Mouse (Mus musculus): ENCODE results near the gene Afap1. TPM values are rescaled to one million over a fixed set of nuclear protein-coding genes. Genes with fewer than 3 reads are reported as not detected.

Gene Afap1
- polyA plus RNA-seq, 1 experiment, result 71.8 TPM

- H3K4me3 ChIP-seq (ENCODE audit: insufficient read depth, low read length), result peak overlapping the region; percentile 88
- H3K4me1 ChIP-seq (ENCODE audit: control insufficient read depth, insufficient read depth, low read length), result peaks cover 11% of the 10 kb centered on the region
- peak overlapping the region; percentile 73 for H3K27ac ChIP-seq (ENCODE audit: insufficient read depth, low read length)
- TF ChIP-seq POLR2A (IDR thresholded peaks at IDR 0.05; ENCODE audit: low read depth, low read length) (no peak; the same call in 1 of the 2 replicates), CTCF (IDR thresholded peaks at IDR 0.05; ENCODE audit: borderline replicate concordance, insufficient read depth, low read length) (no peak)
Measured at GRCm38 (mm10) chr5:35894295-35895047, 1.4 kb downstream of the Afap1 start.

GRCm38 (mm10) chr5:35895926-35896325, 2.8 kb downstream of the Afap1 start:
- Histone ChIP-seq H3K4me1 (ENCODE audit: control insufficient read depth, insufficient read depth, low read length) (peaks cover 19% of the 10 kb centered on the region), H3K4me3 (ENCODE audit: insufficient read depth, low read length) (no peak overlapping the region), H3K27ac (ENCODE audit: insufficient read depth, low read length) (peak overlapping the region; percentile 24; the same call in 1 of the 2 replicates)
- TF ChIP-seq CTCF (IDR thresholded peaks at IDR 0.05; ENCODE audit: borderline replicate concordance, insufficient read depth, low read length) (no peak), POLR2A (IDR thresholded peaks at IDR 0.05; ENCODE audit: low read depth, low read length) (no peak)

GRCm38 (mm10) chr5:35896556-35896955, 3.4 kb downstream of the Afap1 start:
- H3K4me3 ChIP-seq (ENCODE audit: insufficient read depth, low read length), result no peak overlapping the region
- TF ChIP-seq POLR2A (IDR thresholded peaks at IDR 0.05; ENCODE audit: low read depth, low read length), result no peak
- TF ChIP-seq CTCF (IDR thresholded peaks at IDR 0.05; ENCODE audit: borderline replicate concordance, insufficient read depth, low read length), result no peak
- no peak overlapping the region for H3K27ac ChIP-seq (ENCODE audit: insufficient read depth, low read length)
- peaks cover 24% of the 10 kb centered on the region for H3K4me1 ChIP-seq (ENCODE audit: control insufficient read depth, insufficient read depth, low read length)

GRCm38 (mm10) chr5:35897147-35897546, 4.0 kb downstream of the Afap1 start:
- peaks cover 24% of the 10 kb centered on the region for H3K4me1 ChIP-seq (ENCODE audit: control insufficient read depth, insufficient read depth, low read length)
- no peak for TF ChIP-seq CTCF (IDR thresholded peaks at IDR 0.05; ENCODE audit: borderline replicate concordance, insufficient read depth, low read length)
- no peak for TF ChIP-seq POLR2A (IDR thresholded peaks at IDR 0.05; ENCODE audit: low read depth, low read length)
- H3K4me3 ChIP-seq (ENCODE audit: insufficient read depth, low read length), result no peak overlapping the region
- no peak overlapping the region for H3K27ac ChIP-seq (ENCODE audit: insufficient read depth, low read length)

- Histone ChIP-seq H3K27ac (ENCODE audit: insufficient read depth, low read length) (no peak overlapping the region), H3K4me1 (ENCODE audit: control insufficient read depth, insufficient read depth, low read length) (peaks cover 22% of the 10 kb centered on the region)
Measured at GRCm38 (mm10) chr5:35898114-35898513, 5.0 kb downstream of the Afap1 start.

GRCm38 (mm10) chr5:35898994-35899393, 5.9 kb downstream of the Afap1 start:
- Histone ChIP-seq H3K27ac (ENCODE audit: insufficient read depth, low read length) (no peak overlapping the region), H3K4me3 (ENCODE audit: insufficient read depth, low read length) (no peak overlapping the region), H3K4me1 (ENCODE audit: control insufficient read depth, insufficient read depth, low read length) (peaks cover 28% of the 10 kb centered on the region)
- TF ChIP-seq CTCF (IDR thresholded peaks at IDR 0.05; ENCODE audit: borderline replicate concordance, insufficient read depth, low read length), result no peak
- TF ChIP-seq POLR2A (IDR thresholded peaks at IDR 0.05; ENCODE audit: low read depth, low read length), result no peak

More at GRCm38 (mm10) chr5:35898114-35898513, 5.0 kb downstream of the Afap1 start:
- TF ChIP-seq POLR2A (IDR thresholded peaks at IDR 0.05; ENCODE audit: low read depth, low read length), result no peak
- no peak for TF ChIP-seq CTCF (IDR thresholded peaks at IDR 0.05; ENCODE audit: borderline replicate concordance, insufficient read depth, low read length)
- no peak overlapping the region for H3K4me3 ChIP-seq (ENCODE audit: insufficient read depth, low read length)

GRCm38 (mm10) chr5:35900401-35901225, 7.5 kb downstream of the Afap1 start:
- peaks cover 39% of the 10 kb centered on the region for H3K4me1 ChIP-seq (ENCODE audit: control insufficient read depth, insufficient read depth, low read length)
- no peak overlapping the region for H3K4me3 ChIP-seq (ENCODE audit: insufficient read depth, low read length)
- TF ChIP-seq CTCF (IDR thresholded peaks at IDR 0.05; ENCODE audit: borderline replicate concordance, insufficient read depth, low read length), result no peak
- H3K27ac ChIP-seq (ENCODE audit: insufficient read depth, low read length), result peak overlapping the region; percentile 25

GRCm38 (mm10) chr5:35901226-35901809, 8.2 kb downstream of the Afap1 start:
- Histone ChIP-seq H3K27ac (ENCODE audit: insufficient read depth, low read length) (0 out of 2 replicates have a peak overlapping the region, but pooled peaks have one; percentile 25), H3K4me1 (ENCODE audit: control insufficient read depth, insufficient read depth, low read length) (peaks cover 39% of the 10 kb centered on the region), H3K4me3 (ENCODE audit: insufficient read depth, low read length) (no peak overlapping the region)
- TF ChIP-seq CTCF (IDR thresholded peaks at IDR 0.05; ENCODE audit: borderline replicate concordance, insufficient read depth, low read length) (no peak), POLR2A (IDR thresholded peaks at IDR 0.05; ENCODE audit: low read depth, low read length) (no peak)

- Histone ChIP-seq H3K4me3 (ENCODE audit: insufficient read depth, low read length) (no peak overlapping the region), H3K27ac (ENCODE audit: insufficient read depth, low read length) (no peak overlapping the region), H3K4me1 (ENCODE audit: control insufficient read depth, insufficient read depth, low read length) (peaks cover 44% of the 10 kb centered on the region)
- TF ChIP-seq POLR2A (IDR thresholded peaks at IDR 0.05; ENCODE audit: low read depth, low read length) (no peak), CTCF (IDR thresholded peaks at IDR 0.05; ENCODE audit: borderline replicate concordance, insufficient read depth, low read length) (no peak)
Measured at GRCm38 (mm10) chr5:35903456-35903855, 10.3 kb downstream of the Afap1 start.

Measured in embryonic fibroblast, embryonic 13.5 days (primary cell).